Mouse (Mus musculus) embryonic stem cell, embryonic (primary cell): ENCODE data around the gene Ccer2.

Experiments
- CTCF ChIA-PET, 4 experiments: fragments of 300-600 bp in 2 of 4; fragments of 350-600 bp in 2 of 4; sonication (Branson Sonifier 250); formaldehyde crosslinking; loops; one replicate each; lab custom pipeline; 2022; ENCODE audit warnings: inconsistent platforms in 2 of 4; lab: Charles Lee
- POLR2A ChIA-PET, 4 experiments: fragments of 300-600 bp in 2 of 4; fragments of 350-600 bp in 2 of 4; sonication (Branson Sonifier 250); formaldehyde crosslinking; loops; one replicate each; lab custom pipeline; 2022; ENCODE audit warnings: antibody characterized with exemption in 4 of 4, inconsistent platforms in 1 of 4; lab: Charles Lee

The Ccer2 gene

GRCm38 (mm10) chr7:28769414-28769958, 13.5 kb downstream of the Ccer2 start:
- ChIA-PET CTCF (interaction anchor here in 1 of 4 experiments (0.6 kb wide), 3 partner anchors 25 to 284 kb away, joined by 3 to 6 read pairs (median 4); no protein-coding TSS in a partner anchor), POLR2A (interaction anchor here in 2 of 4 experiments (0.6 to 1.4 kb wide), 6 partner anchors 16 to 1541 kb away, joined by 3 to 6 read pairs (median 4); partner anchors contain the start of genes Mrps12 (in 1 of the 2) and Sars2 (in 1 of the 2))

GRCm38 (mm10) chr7:28770309-28770708, 14.3 kb downstream of the Ccer2 start:
- CTCF ChIA-PET: interaction anchor here in 2 of 4 experiments (1.1 to 1.4 kb wide), 2 partner anchors 9 to 10 kb away, joined by 3 to 4 read pairs; no protein-coding TSS in a partner anchor
- POLR2A ChIA-PET: interaction anchor here in 3 of 4 experiments (0.5 to 1.4 kb wide), 7 partner anchors 10 to 1542 kb away, joined by 3 to 6 read pairs (median 4); no protein-coding TSS in a partner anchor

GRCm38 (mm10) chr7:28771867-28772266, 15.9 kb downstream of the Ccer2 start:
- POLR2A ChIA-PET: interaction anchor here in 2 of 4 experiments (0.6 to 5.0 kb wide), 8 partner anchors 8 to 210 kb away, joined by 3 to 19 read pairs (median 4); partner anchors contain the start of genes Eif3k (in 1 of the 2), Map4k1 (in 1 of the 2), Mrps12 (in 1 of the 2) and Rinl (in 1 of the 2)
- CTCF ChIA-PET: interaction anchor here in 2 of 4 experiments (0.6 to 1.4 kb wide), 2 partner anchors 8 to 27 kb away, joined by 3 read pairs; no protein-coding TSS in a partner anchor

GRCm38 (mm10) chr7:28773163-28773562, 17.2 kb downstream of the Ccer2 start:
- ChIA-PET CTCF (interaction anchor here (0.5 to 1.9 kb wide), 10 partner anchors 17 to 1697 kb away, joined by 3 to 9 read pairs (median 4); partner anchors contain the start of gene Gmfg (in 1 of the 4)), POLR2A (interaction anchor here in 2 of 4 experiments (0.5 to 5.0 kb wide), 16 partner anchors 10 to 593 kb away, joined by 3 to 19 read pairs (median 4); partner anchors contain the start of genes Eif3k (in 1 of the 2), Map4k1 (in 1 of the 2), Mrps12 (in 1 of the 2) and Sars2 (in 1 of the 2))

- ChIA-PET POLR2A (interaction anchor here (0.6 to 5.0 kb wide), 16 partner anchors 8 to 1314 kb away, joined by 3 to 19 read pairs (median 4); partner anchors contain the start of genes Mrps12 (in 2 of the 4), Sars2 (in 2 of the 4), Eif3k (in 1 of the 4) and Map4k1 (in 1 of the 4)), CTCF (interaction anchor here in 1 of 4 experiments (1.9 kb wide), 1 partner anchor 16 kb away, joined by 5 read pairs; no protein-coding TSS in a partner anchor)
Observed at GRCm38 (mm10) chr7:28774164-28774563, 18.2 kb downstream of the Ccer2 start.

GRCm38 (mm10) chr7:28775129-28775528, 19.2 kb downstream of the Ccer2 start:
- ChIA-PET CTCF (interaction anchor here in 3 of 4 experiments (0.5 to 1.3 kb wide), 4 partner anchors 9 to 54 kb away, joined by 3 to 6 read pairs (median 4); partner anchors contain the start of gene Sirt2 (in 1 of the 3)), POLR2A (interaction anchor here in 3 of 4 experiments (0.8 to 5.0 kb wide), 16 partner anchors 9 to 48 kb away, joined by 3 to 19 read pairs (median 4); partner anchors contain the start of genes Sirt2 (in 2 of the 3), Mrps12 (in 1 of the 3) and Sars2 (in 1 of the 3))

- CTCF ChIA-PET: interaction anchor here in 3 of 4 experiments (0.7 to 2.8 kb wide), 8 partner anchors 8 to 518 kb away, joined by 3 to 25 read pairs (median 6); partner anchors contain the start of genes Mrps12 (in 1 of the 3), Rinl (in 1 of the 3), Sars2 (in 1 of the 3) and Sirt2 (in 1 of the 3)
- POLR2A ChIA-PET: interaction anchor here in 3 of 4 experiments (1.0 to 6.5 kb wide), 6 partner anchors 11 to 104 kb away, joined by 3 to 47 read pairs (median 4); partner anchors contain the start of genes Rinl (in 1 of the 3) and Sirt2 (in 1 of the 3)
Observed at GRCm38 (mm10) chr7:28778825-28779224, 22.9 kb downstream of the Ccer2 start.

GRCm38 (mm10) chr7:28780067-28780658, 24.2 kb downstream of the Ccer2 start:
- ChIA-PET CTCF (interaction anchor here (0.5 to 2.8 kb wide), 80 partner anchors 9 to 1349 kb away, joined by 3 to 36 read pairs (median 4); partner anchors contain the start of genes Sirt2 (in 3 of the 4), Rinl (in 2 of the 4), Actn4 (in 1 of the 4) and Eif3k (in 1 of the 4)), POLR2A (interaction anchor here (0.5 to 6.5 kb wide), 61 partner anchors 9 to 388 kb away, joined by 3 to 47 read pairs (median 4); partner anchors contain the start of genes Mrps12 (in 3 of the 4), Sars2 (in 3 of the 4), Rinl (in 2 of the 4) and Sirt2 (in 2 of the 4))

- ChIA-PET POLR2A (interaction anchor here in 3 of 4 experiments (1.0 to 6.5 kb wide), 21 partner anchors 9 to 258 kb away, joined by 3 to 47 read pairs (median 5); partner anchors contain the start of genes Actn4 (in 1 of the 3), Mrps12 (in 1 of the 3), Rinl (in 1 of the 3) and Sars2 (in 1 of the 3)), CTCF (interaction anchor here (0.6 to 2.2 kb wide), 15 partner anchors 9 to 259 kb away, joined by 3 to 36 read pairs (median 5); partner anchors contain the start of genes Actn4 (in 1 of the 4), Mrps12 (in 1 of the 4), Rinl (in 1 of the 4) and Sars2 (in 1 of the 4))
Observed at GRCm38 (mm10) chr7:28780857-28781256, 24.9 kb downstream of the Ccer2 start.

- ChIA-PET CTCF (interaction anchor here in 3 of 4 experiments (0.6 to 2.1 kb wide), 5 partner anchors 9 to 99 kb away, joined by 3 to 36 read pairs (median 3); partner anchors contain the start of gene Rinl (in 1 of the 3)), POLR2A (interaction anchor here (0.9 to 6.5 kb wide), 12 partner anchors 9 to 258 kb away, joined by 3 to 47 read pairs (median 5); partner anchors contain the start of gene Rinl (in 1 of the 4))
Observed at GRCm38 (mm10) chr7:28781261-28781663, 25.3 kb downstream of the Ccer2 start.

- ChIA-PET POLR2A (interaction anchor here in 3 of 4 experiments (0.6 to 2.2 kb wide), 18 partner anchors 10 to 393 kb away, joined by 3 to 12 read pairs (median 4); partner anchors contain the start of genes Fbxo27 (in 1 of the 3), Med29 (in 1 of the 3), Paf1 (in 1 of the 3) and Sirt2 (in 1 of the 3)), CTCF (interaction anchor here (0.6 to 3.4 kb wide), 8 partner anchors 8 to 255 kb away, joined by 3 to 12 read pairs (median 3); partner anchors contain the start of genes Mrps12 (in 2 of the 4) and Sars2 (in 2 of the 4))
Observed at GRCm38 (mm10) chr7:28785161-28785560, 29.2 kb downstream of the Ccer2 start.

- CTCF ChIA-PET: interaction anchor here in 1 of 4 experiments (2.5 kb wide), 1 partner anchor 8 kb away, joined by 9 read pairs; no protein-coding TSS in a partner anchor
- POLR2A ChIA-PET: interaction anchor here in 2 of 4 experiments (0.6 to 5.8 kb wide), 7 partner anchors 8 to 338 kb away, joined by 3 to 47 read pairs (median 3); no protein-coding TSS in a partner anchor
Observed at GRCm38 (mm10) chr7:28787884-28788283, 31.9 kb downstream of the Ccer2 start.

- ChIA-PET POLR2A (interaction anchor here in 2 of 4 experiments (0.5 to 5.8 kb wide), 14 partner anchors 9 to 337 kb away, joined by 3 to 47 read pairs (median 4); partner anchors contain the start of genes Mrps12 (in 2 of the 2), Sars2 (in 2 of the 2), Eif3k (in 1 of the 2) and Hnrnpl (in 1 of the 2)), CTCF (interaction anchor here in 2 of 4 experiments (0.5 to 4.7 kb wide), 4 partner anchors 8 to 79 kb away, joined by 3 to 36 read pairs (median 11); no protein-coding TSS in a partner anchor)
Observed at GRCm38 (mm10) chr7:28788307-28789195, 32.6 kb downstream of the Ccer2 start, which contains the start of gene Rinl. Rinl (plus strand) TSS chr7:28788969.

- ChIA-PET POLR2A (interaction anchor here in 2 of 4 experiments (0.5 to 5.8 kb wide), 18 partner anchors 9 to 193 kb away, joined by 3 to 47 read pairs (median 4); partner anchors contain the start of genes Mrps12 (in 2 of the 2), Sars2 (in 2 of the 2), Sirt2 (in 2 of the 2) and Eif3k (in 1 of the 2)), CTCF (interaction anchor here (0.5 to 4.7 kb wide), 11 partner anchors 9 to 255 kb away, joined by 3 to 36 read pairs (median 5); partner anchors contain the start of gene Sirt2 (in 1 of the 4))
Observed at GRCm38 (mm10) chr7:28789235-28789634, 33.3 kb downstream of the Ccer2 start.
